Mouse (Mus musculus): ENCODE data around the gene Alx3. TPM values are rescaled to one million over a fixed set of nuclear protein-coding genes. Genes with fewer than 3 reads are reported as not detected.

The Alx3 gene
- polyA plus RNA-seq, 1 experiment from 2014 or later: 0.74 TPM

DNA sequence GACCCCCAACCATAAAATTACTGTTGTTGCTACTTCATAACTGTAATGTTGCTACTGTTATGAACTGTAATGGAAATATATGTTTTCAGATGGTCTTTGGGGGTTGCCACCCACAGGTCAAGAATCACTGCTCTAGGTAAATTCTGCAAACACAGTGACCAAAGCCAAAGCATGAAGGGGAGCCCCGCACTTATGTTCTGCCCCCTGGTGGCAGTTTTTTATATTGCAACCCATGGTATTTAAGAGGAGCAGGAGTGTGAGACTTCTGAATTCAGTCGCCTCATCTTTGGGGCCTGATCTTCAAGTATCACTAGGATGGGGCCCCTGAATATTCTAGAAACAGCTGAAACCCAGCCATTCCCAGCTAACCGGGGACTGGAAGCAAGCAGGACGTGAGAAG is 15.4 kb upstream of the Alx3 start:
- DNase-seq (peak; percentile 88), ATAC-seq (ENCODE audit: low FRiP score, low TSS enrichment) (no peak)
- Histone ChIP-seq H3K9me3 (ENCODE audit: control insufficient read depth, low read length) (no peaks in the 10 kb centered on the region), H3K36me3 (ENCODE audit: control insufficient read depth, insufficient read depth, low read length) (no peaks in the 10 kb centered on the region), H3K4me1 (ENCODE audit: control insufficient read depth, insufficient read depth, low read length) (peaks cover 6% of the 10 kb centered on the region; the same call in 1 of the 2 replicates), H3K4me3 (replicated peaks; ENCODE audit: low read depth, low read length) (no peak overlapping the region), H3K27me3 (ENCODE audit: control insufficient read depth, insufficient read depth, low read length) (peaks cover 53% of the 10 kb centered on the region), H3K9ac (replicated peaks; ENCODE audit: low read length) (no peak overlapping the region), H3K27ac (replicated peaks; ENCODE audit: low read depth, low read length) (no peak overlapping the region), H3K4me2 (ENCODE audit: low read length) (no peak overlapping the region)
- 4% methylated on average over 4 of the region's 4 CpGs for WGBS

DNA sequence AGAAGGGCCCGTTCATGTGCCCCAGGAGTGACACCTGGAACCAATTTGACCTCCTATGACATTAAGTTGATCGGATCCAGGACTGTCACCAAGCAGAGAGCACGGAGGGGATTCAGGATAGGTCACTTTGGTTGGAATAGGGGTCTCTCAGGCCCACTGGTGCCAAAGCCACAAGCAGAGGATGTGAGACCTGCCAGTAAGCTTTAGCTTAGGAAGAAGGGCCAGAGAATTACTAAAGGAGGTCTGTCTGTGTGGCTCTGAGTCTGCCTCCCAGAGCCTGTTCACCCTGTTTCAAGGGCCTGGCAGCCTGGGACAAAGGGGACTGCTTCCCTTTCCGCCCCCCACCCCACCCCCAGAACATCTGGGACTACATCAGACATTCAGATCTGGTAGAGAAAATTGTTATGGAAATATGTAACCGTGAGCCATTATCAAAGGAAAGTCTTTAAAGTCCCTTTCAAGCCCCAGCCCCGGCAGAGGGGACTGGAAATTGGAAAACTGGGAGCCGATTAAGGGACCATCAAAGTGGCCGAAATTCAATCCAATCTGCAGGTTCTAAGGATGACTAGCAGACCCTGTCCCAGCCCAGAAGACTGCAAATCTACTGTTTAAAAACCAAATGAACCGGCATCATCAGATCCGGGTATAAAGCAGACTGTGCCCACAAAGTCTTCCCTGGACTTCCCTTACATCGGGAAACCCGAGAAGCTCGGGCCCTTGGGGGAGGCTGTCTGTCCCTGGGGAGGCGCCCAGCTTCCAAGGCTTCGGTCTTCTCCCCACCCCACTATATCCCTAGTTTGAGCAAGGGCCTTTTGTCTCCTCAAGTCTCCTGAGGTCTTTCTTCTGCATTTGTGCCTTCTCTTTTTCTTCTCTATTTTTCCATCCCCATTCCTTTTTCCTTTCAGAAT is 13.5 kb upstream of the Alx3 start:
- peak; percentile 13 for DNase-seq
- Histone ChIP-seq H3K27me3 (ENCODE audit: control insufficient read depth, insufficient read depth, low read length) (peaks cover 71% of the 10 kb centered on the region), H3K4me3 (replicated peaks; ENCODE audit: low read depth, low read length) (no peak overlapping the region), H3K27ac (replicated peaks; ENCODE audit: low read depth, low read length) (no peak overlapping the region), H3K36me3 (ENCODE audit: control insufficient read depth, insufficient read depth, low read length) (no peaks in the 10 kb centered on the region), H3K9ac (replicated peaks; ENCODE audit: low read length) (no peak overlapping the region), H3K4me2 (ENCODE audit: low read length) (no peak overlapping the region), H3K9me3 (ENCODE audit: control insufficient read depth, low read length) (no peaks in the 10 kb centered on the region), H3K4me1 (ENCODE audit: control insufficient read depth, insufficient read depth, low read length) (peaks cover 6% of the 10 kb centered on the region; the same call in 1 of the 2 replicates)
- no peak for ATAC-seq (ENCODE audit: low FRiP score, low TSS enrichment)
- 3% methylated on average over 15 of the region's 15 CpGs for WGBS

DNA sequence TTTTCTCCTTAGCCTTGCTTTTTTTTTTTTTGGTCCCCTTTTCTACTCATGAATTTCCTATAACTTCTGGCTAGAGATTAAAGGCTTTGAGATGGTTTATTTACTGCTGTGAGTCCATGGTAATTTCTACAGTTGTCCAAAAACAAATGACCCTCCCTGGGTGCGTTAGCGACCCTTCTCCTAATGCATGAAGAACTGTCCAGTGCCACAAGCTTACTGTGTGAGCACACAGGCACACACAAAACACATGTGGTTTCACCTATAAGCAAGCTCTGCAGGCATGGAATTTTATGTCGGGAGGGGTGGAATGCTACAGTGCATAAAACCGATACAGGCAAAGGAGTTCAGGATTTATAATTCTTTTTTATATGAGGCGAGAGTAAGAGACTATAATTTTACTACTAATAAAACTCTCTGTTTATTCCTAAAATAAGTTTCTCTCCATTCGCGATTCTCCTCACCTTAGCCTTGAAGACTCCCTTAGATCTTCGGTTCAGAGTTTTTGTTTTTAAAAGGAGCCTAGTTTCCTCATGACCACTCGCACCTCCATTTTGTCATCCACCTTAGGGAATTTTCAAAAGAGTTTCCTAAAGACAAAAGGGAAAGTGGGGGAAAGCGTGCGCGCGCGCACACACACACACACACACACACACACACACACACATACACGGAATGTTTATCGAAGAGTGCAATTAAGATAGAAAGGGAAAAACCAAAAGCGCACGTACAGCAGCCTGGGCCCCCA is 12.5 kb upstream of the Alx3 start:
- ATAC-seq (ENCODE audit: low FRiP score, low TSS enrichment) (no peak), DNase-seq (peak; percentile 15)
- Histone ChIP-seq H3K9me3 (ENCODE audit: control insufficient read depth, low read length) (no peaks in the 10 kb centered on the region), H3K36me3 (ENCODE audit: control insufficient read depth, insufficient read depth, low read length) (no peaks in the 10 kb centered on the region), H3K27me3 (ENCODE audit: control insufficient read depth, insufficient read depth, low read length) (peaks cover 79% of the 10 kb centered on the region), H3K4me1 (ENCODE audit: control insufficient read depth, insufficient read depth, low read length) (peaks cover 6% of the 10 kb centered on the region; the same call in 1 of the 2 replicates), H3K4me3 (replicated peaks; ENCODE audit: low read depth, low read length) (peak overlapping the region; percentile 24), H3K27ac (replicated peaks; ENCODE audit: low read depth, low read length) (no peak overlapping the region), H3K4me2 (ENCODE audit: low read length) (peak overlapping the region; percentile 47), H3K9ac (replicated peaks; ENCODE audit: low read length) (no peak overlapping the region)
- 3% methylated on average over 18 of the region's 18 CpGs for WGBS

DNA sequence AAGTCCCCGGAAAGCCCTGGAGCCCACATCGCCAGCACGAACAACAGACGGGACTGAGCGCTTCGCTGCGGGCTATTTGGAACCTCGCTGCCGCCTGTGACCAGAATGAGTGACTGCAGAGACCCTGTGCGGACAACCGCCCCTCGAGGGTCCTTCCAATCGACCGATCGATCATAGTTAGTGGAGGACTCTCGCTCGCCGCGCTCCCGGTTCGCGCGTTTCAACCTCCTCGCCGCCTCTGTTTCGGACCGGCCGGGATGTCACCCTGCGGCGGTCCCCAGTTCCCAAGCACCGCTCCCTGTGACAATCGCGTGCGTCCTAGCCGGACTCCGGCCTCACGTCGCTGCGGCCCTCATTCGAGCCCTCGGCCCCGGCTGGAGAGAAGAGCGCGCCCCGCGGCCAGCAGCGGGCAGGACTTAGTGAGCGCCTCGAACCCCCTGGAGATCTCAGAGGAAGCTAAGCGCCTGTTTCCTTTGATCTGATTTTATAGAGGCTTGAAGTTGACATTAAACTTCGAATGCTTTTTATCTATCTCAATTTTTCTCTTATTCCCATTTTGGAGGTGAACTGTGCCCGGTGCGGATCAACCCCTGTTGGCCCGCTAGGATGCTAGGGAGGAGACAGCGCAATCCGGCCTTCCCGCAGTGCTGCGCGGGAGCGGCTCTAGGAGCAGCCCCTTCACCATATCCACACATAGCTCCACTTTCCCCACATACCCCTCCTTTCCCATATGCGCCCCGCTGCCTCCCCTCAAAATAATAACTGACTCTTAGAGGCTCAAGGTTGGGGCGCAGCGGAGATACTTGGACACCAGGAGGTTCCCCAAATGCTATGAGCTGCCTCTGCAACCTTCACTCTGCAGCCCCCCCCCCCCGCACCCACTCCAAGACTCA is 11.7 kb upstream of the Alx3 start:
- peaks cover 79% of the 10 kb centered on the region for H3K27me3 ChIP-seq (ENCODE audit: control insufficient read depth, insufficient read depth, low read length)
- peak overlapping the region; percentile 24 for H3K4me3 ChIP-seq (replicated peaks; ENCODE audit: low read depth, low read length)
- H3K36me3 ChIP-seq (ENCODE audit: control insufficient read depth, insufficient read depth, low read length): no peaks in the 10 kb centered on the region
- H3K9ac ChIP-seq (replicated peaks; ENCODE audit: low read length): no peak overlapping the region
- peak overlapping the region; percentile 47 for H3K4me2 ChIP-seq (ENCODE audit: low read length)
- peak; percentile 52 for DNase-seq
- no peak overlapping the region for H3K27ac ChIP-seq (replicated peaks; ENCODE audit: low read depth, low read length)
- ATAC-seq (ENCODE audit: low FRiP score, low TSS enrichment): no peak
- under 1% methylated on average over 65 of the region's 65 CpGs for WGBS
- peaks cover 6% of the 10 kb centered on the region; the same call in 1 of the 2 replicates for H3K4me1 ChIP-seq (ENCODE audit: control insufficient read depth, insufficient read depth, low read length)
- no peaks in the 10 kb centered on the region for H3K9me3 ChIP-seq (ENCODE audit: control insufficient read depth, low read length)

DNA sequence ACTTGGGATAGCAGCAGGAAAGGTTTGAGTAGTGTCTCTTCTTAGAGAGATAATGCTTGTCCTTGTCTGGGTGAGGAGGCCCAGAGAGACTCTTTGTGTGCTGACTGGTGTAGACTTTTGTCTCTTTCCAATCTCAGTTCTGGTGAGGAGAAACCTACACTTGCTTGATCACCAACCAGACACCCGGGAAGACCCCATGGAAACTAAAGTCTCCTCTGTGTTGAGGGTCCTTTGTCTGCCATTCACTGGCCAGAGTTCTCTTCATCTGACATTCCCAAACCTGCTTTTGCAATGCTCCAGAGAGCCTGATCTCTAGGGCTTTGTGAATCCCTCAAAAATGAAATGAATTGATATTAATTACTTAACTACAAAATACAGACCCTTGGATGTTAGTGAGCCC is 10.9 kb upstream of the Alx3 start:
- Histone ChIP-seq H3K4me1 (ENCODE audit: control insufficient read depth, insufficient read depth, low read length) (peaks cover 6% of the 10 kb centered on the region; the same call in 1 of the 2 replicates), H3K4me3 (replicated peaks; ENCODE audit: low read depth, low read length) (no peak overlapping the region), H3K27me3 (ENCODE audit: control insufficient read depth, insufficient read depth, low read length) (peaks cover 82% of the 10 kb centered on the region), H3K4me2 (ENCODE audit: low read length) (no peak overlapping the region), H3K36me3 (ENCODE audit: control insufficient read depth, insufficient read depth, low read length) (no peaks in the 10 kb centered on the region), H3K9ac (replicated peaks; ENCODE audit: low read length) (no peak overlapping the region), H3K27ac (replicated peaks; ENCODE audit: low read depth, low read length) (no peak overlapping the region), H3K9me3 (ENCODE audit: control insufficient read depth, low read length) (no peaks in the 10 kb centered on the region)
- no peak for ATAC-seq (ENCODE audit: low FRiP score, low TSS enrichment)
- 5% methylated on average over 1 of the region's 1 CpGs for WGBS
- DNase-seq: no peak

DNA sequence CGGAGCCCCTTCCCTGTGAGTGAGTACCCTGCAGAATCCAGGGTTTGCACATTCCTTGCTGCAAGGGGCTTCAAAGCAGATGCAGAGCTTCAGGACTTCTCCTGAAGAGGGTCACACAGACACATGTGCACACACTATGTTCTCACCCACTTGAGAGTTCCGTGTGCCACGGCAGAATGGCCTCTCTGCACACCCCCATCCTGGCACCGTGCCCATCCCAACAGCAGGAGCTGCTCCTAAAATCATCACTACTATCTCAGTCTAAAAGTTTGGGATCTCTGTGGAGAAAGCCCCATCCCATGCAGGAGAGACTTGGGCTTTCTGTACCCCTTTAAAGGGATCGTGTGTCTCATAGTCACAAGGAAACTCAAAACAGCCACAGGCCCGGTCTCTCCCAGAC is 8.3 kb upstream of the Alx3 start:
- no peak for ATAC-seq (ENCODE audit: low FRiP score, low TSS enrichment)
- WGBS: 83% methylated on average over 6 of the region's 6 CpGs
- no peak for DNase-seq
- H3K27me3 ChIP-seq (ENCODE audit: control insufficient read depth, insufficient read depth, low read length): peaks cover 66% of the 10 kb centered on the region
- no peaks in the 10 kb centered on the region for H3K36me3 ChIP-seq (ENCODE audit: control insufficient read depth, insufficient read depth, low read length)
- peaks cover 6% of the 10 kb centered on the region; the same call in 1 of the 2 replicates for H3K4me1 ChIP-seq (ENCODE audit: control insufficient read depth, insufficient read depth, low read length)
- no peaks in the 10 kb centered on the region for H3K9me3 ChIP-seq (ENCODE audit: control insufficient read depth, low read length)
- H3K4me2 ChIP-seq (ENCODE audit: low read length): no peak overlapping the region
- H3K27ac ChIP-seq (replicated peaks; ENCODE audit: low read depth, low read length): no peak overlapping the region
- H3K9ac ChIP-seq (replicated peaks; ENCODE audit: low read length): no peak overlapping the region
- no peak overlapping the region for H3K4me3 ChIP-seq (replicated peaks; ENCODE audit: low read depth, low read length)

DNA sequence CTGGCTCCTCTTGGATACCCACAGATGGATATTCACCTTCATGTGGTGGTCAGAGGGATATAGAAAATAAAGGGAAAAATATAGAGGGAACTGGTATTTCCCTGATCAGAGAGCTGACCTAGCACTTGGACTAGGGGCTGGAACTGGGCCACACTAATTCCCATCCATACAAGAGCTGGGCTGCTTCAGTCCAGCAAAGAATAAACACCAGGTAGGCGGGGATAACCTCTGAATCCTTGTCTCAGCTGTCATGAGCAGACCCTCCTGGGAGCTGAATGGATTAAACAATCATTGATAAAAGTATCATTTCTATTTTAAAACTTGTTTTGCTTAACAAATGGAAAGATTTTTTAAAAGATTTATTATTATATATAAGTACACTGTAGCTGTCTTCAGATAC is 3.2 kb upstream of the Alx3 start:
- H3K9ac ChIP-seq (replicated peaks; ENCODE audit: low read length): no peak overlapping the region
- H3K4me1 ChIP-seq (ENCODE audit: control insufficient read depth, insufficient read depth, low read length): peaks cover 10% of the 10 kb centered on the region
- no peak overlapping the region for H3K27ac ChIP-seq (replicated peaks; ENCODE audit: low read depth, low read length)
- 63% methylated on average over 1 of the region's 1 CpGs for WGBS
- no peak overlapping the region for H3K4me3 ChIP-seq (replicated peaks; ENCODE audit: low read depth, low read length)
- H3K27me3 ChIP-seq (ENCODE audit: control insufficient read depth, insufficient read depth, low read length): peaks cover 57% of the 10 kb centered on the region
- no peak overlapping the region for H3K4me2 ChIP-seq (ENCODE audit: low read length)
- ATAC-seq (ENCODE audit: low FRiP score, low TSS enrichment): no peak
- H3K36me3 ChIP-seq (ENCODE audit: control insufficient read depth, insufficient read depth, low read length): no peaks in the 10 kb centered on the region
- no peak for DNase-seq
- H3K9me3 ChIP-seq (ENCODE audit: control insufficient read depth, low read length): no peaks in the 10 kb centered on the region

DNA sequence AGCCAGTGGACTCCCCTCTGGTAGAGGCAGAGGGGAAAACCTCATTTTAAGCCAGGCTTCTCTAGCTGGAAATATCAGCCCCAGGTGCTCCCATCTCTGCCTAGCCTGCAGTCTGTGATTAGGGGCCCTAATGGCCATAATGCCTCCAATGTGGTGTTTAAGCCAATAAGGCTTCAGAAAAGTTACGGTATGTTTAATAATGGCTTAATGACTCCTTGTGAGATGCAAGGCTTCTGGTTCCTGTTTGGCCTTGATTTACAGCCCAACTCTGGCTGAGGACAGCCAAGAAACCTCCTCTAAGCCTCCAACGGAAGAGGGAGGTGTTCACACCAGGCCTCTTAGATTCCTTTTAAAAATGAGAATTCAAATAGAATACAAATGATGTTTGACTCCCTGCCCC is 1.2 kb upstream of the Alx3 start:
- H3K27me3 ChIP-seq (ENCODE audit: control insufficient read depth, insufficient read depth, low read length): peaks cover 60% of the 10 kb centered on the region

More for the DNA sequence above, 1.2 kb upstream of the Alx3 start:
- no peak overlapping the region for H3K4me2 ChIP-seq (ENCODE audit: low read length)
- H3K36me3 ChIP-seq (ENCODE audit: control insufficient read depth, insufficient read depth, low read length): no peaks in the 10 kb centered on the region
- peaks cover 10% of the 10 kb centered on the region for H3K4me1 ChIP-seq (ENCODE audit: control insufficient read depth, insufficient read depth, low read length)
- WGBS: 59% methylated on average over 2 of the region's 2 CpGs
- no peak for DNase-seq
- ATAC-seq (ENCODE audit: low FRiP score, low TSS enrichment): no peak
- no peak overlapping the region for H3K9ac ChIP-seq (replicated peaks; ENCODE audit: low read length)
- no peak overlapping the region for H3K27ac ChIP-seq (replicated peaks; ENCODE audit: low read depth, low read length)
- no peak overlapping the region for H3K4me3 ChIP-seq (replicated peaks; ENCODE audit: low read depth, low read length)
- no peaks in the 10 kb centered on the region for H3K9me3 ChIP-seq (ENCODE audit: control insufficient read depth, low read length)

All from midbrain, embryonic 14.5 days (tissue).